Mouse (Mus musculus) NIH3T3 (cell line): Measurements from ENCODE around the gene Islr2.
A peak's percentile ranks its signal among the peaks of the same experiment; 100 is the strongest.

ENCODE experiments used
- DNase-seq: peaks from one replicate; pipeline ENCODE4 v3.0.0-alpha.2; 2012; ENCODE audit warnings: low read depth

Gene Islr2

DNA sequence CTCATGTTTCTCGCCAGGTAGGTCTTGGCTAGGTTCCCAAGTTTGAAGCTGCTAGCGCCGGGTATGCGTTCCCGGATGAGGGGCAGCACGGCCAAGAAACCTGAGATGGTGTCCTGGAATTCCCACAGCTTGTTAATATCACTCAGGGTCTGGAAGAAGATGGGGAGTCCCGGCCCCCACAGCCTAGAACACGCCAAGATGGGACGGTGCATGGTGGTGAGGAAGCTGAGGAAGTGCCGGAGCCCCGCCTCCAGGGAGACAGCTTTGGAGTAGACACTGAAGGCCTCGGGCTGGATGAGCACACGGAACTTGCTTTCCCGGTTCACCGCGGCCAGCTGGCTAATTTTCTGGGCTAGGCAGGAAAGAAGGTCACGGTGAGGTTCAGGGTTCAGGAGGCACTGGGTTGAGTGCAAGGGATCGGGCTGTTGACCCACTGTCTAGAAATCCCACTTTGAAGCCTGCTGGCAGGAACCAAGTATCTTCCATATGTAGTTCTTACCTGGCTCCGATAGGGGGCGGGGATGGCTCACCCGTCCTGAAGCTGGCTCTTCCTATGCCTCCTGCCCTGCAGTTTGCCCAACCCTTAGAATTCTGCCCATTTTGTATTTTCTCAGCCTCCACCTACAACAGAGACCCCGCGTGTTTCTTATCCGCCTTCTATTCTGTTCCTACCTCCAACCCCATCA is 16.2 kb upstream of the Islr2 start:
- DNase-seq, result peak; percentile 64

DNA sequence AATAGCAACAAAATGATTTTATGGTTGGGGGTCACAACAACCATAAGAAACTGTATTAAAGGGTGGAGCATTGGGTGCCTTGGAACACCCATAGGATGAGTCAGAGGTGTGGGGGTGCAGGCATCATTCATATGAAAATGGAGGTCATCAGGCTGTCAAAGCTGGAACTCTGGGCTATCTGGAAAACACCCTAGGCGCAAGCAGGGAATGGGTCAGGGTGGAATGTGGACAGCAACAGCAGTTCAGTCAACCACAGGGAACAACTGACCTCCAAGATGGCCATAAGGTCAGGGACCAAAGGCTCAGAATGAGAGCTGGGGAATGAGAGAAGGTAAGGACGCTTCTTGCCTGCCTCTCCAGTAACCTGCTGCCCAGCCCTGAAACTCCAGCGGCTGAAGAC is 14.4 kb upstream of the Islr2 start:
- no peak for DNase-seq

DNA sequence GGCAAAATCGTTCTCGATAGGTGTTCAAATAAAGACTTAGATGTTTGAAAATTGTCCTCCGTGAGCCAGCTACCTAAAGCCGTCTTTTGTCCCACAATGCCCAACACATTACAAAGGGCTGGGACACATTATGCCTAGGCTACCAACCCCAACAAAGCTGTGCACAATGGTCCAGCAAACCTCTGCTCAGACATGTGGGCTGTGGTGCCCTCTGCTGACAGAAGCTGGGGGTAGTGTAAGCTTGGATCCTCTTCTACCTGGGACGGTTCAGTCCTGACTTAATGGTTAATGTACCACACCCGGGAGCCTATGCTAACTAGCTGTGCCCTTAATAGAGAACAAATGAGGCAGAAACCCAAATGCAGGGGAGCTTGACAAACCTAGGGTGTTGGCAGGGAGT is 12.3 kb upstream of the Islr2 start:
- peak; percentile 60 for DNase-seq

DNA sequence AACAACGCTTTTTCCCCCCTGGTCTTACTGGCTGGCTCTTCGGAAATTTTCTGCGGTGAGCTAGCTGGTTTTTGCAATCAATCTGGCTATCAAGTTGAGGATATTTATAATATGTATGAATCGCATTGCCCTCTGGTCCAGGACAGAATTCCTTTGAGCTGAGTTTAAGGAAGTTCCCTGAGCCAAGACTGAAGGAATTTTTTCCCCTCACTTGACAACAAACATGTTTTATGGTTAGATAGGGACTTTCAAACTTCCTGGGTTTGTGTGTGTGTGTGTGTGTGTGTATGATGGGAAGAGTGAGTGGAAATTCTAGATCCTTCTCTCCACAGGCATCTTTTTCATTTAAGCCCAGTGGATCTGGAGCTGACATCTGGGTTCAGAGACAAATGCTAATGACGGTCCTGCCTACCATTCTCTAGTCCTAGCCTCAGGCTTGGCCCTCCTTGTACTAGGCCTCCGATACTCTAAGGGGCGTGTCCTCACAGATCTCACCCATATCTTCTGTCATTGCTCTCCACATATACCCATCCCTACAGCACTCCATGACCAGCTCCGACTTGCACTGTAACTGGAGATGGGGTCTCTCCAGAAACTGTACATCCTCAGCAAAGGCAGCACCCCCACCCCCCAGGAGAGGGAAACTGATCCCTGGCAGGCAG is 10.5 kb upstream of the Islr2 start:
- DNase-seq, result peak; percentile 85

DNA sequence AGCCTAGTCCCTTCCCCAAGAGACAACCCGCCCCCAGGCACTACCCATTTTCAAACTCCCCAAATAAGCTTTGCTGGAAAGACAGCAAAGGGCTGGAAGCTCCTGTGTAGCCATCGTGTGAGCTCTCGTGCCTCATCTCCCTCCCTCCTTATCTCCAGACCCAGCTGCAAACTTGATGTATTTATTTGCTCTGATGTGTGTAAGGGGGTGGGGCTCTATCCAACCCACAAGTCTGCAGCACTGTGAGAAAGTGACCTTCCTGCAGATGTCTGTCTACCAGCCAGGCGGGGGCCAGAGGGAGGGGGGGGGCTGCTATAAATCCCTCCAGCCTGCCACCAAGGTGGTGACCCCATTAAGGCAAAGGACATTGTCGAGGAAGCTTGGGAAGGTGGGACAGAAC is 9.7 kb upstream of the Islr2 start:
- peak; percentile 68 for DNase-seq

DNA sequence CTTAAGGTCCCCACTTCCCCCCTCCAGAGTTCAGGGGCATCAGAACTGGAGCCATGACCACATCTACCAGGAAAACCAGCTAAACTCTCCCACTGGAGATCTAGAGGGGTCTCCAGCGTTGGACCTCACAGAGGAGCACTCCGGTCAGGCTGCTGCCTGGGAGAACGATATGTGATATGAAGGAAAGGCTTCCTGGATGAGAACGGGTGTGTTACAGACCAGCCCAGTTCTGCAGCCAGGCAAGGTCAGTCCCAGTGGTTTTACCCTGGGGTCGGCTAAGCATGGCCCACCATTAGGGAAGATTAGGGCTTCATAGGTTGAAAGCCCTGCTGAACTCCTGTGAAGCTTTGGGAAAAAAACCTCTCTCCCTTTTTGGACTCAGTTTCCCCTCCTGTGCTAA is 9.3 kb upstream of the Islr2 start:
- no peak for DNase-seq

DNA sequence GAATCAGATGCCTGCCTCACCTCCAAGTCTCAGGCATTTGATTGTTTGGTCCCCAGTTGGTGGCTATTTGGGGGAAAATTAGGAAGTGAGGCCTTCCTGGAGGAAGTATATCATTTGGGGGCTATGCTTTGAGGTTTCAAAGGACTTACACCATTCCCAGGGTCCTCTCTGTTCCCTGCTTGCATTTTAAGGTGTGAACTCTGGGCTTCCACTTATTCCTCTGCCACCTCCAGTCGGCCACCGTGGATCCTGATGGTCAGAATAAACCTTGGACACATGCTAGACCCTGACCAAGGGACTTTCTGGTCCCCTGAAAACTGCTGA is 6.1 kb upstream of the Islr2 start:
- no peak for DNase-seq

DNA sequence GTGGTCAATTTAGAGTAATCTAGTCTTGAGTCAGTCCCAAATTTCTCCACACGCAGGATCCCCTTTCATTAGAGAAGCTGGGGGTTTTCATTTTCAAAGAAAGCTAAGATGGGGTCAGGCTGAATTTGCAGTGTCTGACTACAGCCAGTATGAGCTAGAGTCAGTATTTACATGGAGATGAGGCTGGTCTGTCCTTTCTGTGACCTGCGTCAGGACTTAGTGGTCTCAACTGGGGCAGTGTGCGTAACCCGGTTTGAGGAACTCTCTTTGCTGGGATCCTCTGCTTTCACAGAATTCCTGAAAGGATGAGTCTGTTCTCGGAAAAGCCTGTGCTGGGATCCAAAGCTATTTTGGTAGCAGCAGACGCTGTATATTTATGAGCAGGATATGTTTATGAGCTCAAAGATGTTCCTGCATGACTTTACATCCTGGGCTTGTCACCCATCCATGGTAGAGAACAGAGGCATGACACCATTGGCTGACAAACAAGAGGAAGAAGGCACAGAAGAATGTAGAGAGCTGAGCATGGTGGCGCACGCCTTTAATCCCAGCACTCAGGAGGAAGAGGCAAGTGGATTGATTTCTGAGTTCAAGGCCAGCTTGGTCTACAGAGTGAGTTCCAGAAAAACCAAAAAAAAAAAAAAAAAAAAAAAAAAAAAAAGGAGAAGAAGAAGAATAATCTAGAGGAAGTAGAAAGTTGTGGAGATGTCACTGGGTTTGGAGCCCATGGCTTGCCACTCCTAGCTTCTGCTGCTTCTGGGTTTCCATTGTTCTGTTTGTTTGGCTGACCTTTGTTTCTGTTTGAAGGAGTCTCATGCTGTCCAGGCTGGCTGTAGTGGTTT is 5.6 kb upstream of the Islr2 start:
- DNase-seq, result no peak

DNA sequence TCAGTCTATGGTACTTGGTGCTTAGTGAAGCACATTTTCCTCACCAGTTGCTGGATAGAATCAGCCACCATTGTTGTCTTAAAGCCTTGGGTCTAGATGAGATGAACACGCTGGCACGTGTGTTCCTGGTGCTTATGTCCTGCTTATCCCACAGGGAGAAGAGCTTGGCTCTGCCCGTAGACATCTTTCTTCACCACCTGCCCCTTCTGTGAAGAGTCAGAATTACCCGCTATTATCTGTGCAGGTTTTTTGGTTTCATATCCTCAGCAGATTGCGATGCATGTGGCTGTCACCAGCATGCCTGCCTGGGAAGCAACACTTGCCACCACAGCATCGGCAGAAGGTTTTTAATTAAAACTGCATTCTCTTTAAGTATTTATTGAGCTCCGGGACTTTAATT is 1.9 kb upstream of the Islr2 start:
- no peak for DNase-seq

DNA sequence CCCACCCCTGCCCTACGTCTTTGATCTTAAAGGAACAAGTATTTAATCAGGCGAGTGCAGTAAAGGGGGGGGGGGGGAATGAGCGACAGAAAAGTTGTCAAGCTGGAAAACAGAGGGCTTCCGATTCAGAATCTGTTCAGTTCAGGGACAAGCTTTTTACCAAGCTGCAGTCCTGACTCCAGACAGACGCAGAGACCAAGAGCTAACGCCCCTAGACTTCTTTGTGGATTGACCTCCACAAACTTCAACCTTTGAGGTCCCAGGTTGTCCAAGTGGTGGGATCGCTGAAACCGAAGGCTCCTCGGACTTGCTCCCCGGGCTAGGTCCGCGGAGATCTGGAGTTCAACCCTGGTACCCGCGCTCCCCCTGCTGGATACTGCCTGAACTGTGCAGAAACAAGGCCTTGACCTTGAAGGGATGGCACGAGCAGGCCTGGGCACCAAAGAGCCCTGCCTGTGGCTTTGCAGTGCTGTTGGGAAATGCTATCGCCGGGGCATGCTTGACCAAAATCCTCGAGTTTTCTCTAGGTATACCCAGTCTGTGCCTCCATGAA is 405 bp upstream of the Islr2 start:
- DNase-seq, result peak; percentile 91

DNA sequence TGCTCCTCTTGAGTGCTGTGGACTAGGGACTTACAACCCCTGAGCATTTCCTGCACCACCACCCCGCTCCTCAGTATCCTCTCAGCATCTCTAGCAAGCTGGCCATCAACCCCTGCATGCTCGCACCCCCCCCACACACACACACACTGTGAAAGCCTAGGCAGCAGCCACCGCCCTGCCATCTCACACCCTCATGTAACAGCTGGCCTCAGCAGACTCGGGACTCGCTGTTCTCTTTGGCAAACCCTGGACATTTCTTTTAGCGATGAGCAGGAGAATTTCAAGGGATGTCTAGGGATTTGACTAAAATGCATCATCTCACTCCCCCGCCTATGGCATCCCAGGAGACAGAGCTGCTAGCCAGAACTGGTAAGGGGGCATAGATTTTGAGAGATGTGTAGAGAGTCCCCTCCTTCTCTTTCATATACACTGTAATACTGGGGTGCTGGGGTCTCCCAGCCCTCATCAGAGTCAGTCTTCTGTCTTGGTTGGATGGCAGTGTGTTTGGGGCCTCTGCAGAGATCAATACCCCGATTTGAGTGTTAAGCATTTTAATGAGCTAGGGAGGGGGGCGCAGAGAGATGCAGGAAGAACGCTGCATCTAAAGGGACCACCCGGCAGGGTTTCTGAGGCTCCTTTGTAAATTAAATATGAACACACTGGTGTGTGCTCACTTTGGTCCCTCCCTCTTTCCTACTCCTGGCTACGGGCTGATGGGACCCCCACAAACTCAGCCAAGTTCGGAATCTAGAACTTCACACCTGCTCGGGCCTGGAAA is 1.3 kb downstream of the Islr2 start:
- DNase-seq, result no peak

DNA sequence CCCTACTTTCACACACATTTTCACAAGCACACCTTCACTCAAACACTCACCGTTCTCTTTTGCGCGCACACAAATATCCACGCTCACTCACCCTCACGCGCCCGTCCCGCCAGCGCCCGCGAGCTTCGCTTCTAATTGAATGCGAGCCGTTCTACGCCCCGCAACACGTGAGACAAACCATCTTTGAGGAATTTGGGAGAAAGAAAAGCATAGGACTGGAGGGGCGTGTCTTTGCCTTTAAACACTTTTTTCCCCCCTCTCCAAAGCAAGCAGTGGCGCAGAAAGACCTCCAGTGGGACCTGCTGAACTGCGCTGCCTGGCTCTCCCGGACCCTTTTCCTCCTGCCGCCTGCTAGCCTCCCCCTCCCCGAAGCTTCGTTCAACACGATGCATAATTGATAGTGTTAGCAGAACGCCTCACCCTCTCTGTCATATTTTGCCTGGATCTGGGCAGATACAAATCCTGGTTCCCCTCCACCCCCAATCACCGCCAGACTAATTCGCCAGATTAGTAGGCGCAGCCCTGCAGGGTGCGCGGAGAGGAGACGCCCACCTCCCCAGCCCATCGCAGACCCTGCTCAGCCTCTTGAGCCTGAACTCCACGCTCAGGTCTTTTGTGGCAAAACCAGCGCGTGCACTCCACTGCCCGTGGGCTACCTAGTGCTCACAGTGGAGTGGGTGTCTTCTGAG is 2.1 kb downstream of the Islr2 start:
- DNase-seq, result no peak

DNA sequence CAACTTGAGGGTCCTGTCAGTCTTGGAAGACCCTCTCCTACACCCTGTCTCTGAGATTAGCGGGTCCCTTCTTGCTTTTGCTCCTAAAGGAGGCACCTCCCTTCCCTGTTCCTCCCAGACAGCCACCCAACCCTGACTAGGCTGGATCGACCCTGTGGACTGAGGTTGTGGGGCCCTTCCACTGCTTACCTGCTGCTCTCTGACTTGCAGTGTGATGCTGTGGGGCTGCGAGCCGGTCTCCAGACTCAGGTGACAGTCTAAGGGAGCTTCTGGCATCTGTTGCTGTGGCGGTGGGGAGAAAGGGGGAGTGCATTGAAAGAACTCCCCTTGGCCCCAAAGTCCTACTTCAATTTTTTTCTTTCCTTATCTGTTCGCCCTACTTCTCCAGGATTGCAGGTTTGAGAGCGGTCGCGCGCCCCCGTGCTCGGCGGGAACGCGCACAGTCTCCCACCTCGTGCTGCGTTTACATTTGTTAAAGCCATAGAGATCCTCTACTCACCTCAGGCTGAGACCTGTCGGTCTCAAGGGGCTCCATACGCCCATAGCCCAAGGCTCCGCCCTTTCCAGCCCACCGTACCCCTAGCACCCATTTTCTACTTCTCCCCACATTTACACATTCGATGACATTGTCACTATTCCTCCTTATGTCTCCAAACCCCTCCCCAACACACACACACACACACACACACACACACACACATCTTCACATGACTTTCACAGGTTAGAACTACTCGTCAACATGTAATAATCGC is 2.9 kb downstream of the Islr2 start:
- no peak for DNase-seq

DNA sequence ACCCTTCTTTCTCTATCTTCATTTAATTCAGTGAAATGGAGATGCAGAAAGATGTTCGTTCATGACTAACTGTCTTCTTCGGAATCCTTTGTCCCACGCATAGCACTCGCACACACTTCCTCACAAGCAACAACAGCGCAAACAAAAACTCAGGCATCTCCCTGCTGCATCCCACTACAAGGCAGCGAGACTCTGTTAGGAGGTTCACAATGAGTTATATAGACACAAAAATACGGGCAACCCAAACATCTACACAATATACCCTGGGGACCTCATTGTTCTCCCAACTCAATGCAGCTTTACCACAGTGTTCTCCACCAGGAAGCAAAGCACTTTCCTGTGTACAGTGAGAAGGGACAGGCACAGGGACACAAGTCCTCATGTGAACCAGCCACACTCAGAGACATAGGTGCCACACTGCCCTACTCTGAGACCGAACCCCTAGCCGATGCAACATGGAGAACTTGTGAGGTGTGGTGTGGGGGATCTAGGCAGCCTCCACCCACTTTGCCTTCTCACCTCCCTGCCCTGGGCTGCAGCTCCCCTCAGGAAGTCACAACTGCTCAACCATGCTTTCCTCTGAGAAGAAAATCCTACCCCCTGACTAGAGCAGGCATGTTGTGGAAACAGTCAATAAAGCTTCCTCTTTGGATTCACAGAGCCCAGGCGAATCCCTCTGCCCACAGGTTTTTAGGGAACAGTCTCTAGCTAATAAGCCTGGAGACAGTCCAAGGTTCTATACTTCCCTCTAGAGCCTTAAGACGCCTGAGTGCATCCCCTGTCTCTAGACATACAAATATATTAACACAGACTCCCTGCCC is 3.6 kb downstream of the Islr2 start:
- no peak for DNase-seq

DNA sequence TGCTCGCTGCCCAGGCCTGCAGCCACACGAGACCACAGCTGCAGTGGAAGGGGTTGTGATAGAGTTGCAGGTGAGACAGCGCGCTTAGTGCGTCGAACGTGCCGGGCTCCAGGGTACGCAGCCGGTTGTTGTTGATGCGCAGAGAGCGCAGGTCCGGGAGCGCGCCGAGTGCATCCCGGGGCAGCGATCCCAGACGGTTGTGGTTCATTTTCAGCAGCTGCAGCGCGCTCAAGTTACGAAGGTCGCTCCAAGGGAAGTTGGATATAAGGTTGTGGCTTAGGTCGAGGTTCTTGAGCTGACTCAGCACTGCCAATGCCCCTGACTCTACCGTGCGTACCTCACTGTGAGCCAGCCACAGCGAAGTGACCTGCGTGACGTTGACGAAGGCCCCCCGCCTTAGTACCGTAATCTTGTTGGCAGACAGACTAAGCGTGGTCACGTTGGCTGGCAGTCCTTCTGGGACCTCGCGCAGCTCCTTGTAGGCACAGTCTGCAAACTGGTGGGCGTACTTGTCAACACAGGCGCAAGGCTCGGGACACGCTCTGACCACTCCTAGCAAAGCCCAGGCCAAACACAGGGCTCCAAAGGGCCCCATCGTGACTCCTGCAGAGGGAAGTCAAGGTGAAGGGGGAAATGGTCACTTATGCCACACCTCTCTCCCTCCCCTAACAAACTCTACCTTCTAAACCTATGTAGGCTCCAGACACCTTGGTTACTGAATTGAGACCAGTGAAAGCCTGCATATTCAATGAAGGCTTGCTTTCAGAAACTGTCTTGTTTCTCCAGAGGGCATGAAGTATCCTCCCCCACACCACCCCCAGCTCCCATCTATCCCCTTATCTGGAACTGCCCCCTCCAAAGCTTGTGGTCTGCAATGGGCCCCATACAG is 4.5 kb downstream of the Islr2 start:
- DNase-seq, result no peak

DNA sequence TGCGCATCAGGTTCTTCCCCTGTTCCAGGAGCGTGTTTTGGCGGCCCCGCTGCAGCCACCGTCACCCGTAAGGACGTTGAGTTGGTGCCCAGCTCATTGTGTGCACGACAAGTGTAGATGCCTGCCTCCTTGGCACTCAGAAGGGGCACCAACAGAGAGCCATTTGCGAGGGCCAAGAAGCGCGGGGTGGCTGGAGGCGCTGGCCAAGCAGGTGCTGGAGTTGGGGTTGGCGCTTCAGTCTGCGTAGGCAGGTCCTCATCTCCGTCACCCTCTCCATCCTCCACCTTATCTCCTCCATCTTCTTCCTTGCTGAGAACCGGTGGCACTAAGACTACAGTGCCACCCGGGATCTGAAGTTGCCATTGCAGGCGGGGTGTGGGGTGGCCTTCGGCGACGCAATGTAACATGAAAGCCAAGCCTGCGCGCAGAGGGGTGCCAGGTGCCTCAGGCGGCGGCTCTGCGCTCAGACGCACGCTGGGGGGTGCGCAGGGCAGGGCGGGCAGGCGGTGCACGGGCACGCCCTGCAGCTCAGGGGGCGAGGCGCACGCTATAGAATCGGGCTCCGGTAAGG is 5.2 kb downstream of the Islr2 start:
- DNase-seq, result no peak

DNA sequence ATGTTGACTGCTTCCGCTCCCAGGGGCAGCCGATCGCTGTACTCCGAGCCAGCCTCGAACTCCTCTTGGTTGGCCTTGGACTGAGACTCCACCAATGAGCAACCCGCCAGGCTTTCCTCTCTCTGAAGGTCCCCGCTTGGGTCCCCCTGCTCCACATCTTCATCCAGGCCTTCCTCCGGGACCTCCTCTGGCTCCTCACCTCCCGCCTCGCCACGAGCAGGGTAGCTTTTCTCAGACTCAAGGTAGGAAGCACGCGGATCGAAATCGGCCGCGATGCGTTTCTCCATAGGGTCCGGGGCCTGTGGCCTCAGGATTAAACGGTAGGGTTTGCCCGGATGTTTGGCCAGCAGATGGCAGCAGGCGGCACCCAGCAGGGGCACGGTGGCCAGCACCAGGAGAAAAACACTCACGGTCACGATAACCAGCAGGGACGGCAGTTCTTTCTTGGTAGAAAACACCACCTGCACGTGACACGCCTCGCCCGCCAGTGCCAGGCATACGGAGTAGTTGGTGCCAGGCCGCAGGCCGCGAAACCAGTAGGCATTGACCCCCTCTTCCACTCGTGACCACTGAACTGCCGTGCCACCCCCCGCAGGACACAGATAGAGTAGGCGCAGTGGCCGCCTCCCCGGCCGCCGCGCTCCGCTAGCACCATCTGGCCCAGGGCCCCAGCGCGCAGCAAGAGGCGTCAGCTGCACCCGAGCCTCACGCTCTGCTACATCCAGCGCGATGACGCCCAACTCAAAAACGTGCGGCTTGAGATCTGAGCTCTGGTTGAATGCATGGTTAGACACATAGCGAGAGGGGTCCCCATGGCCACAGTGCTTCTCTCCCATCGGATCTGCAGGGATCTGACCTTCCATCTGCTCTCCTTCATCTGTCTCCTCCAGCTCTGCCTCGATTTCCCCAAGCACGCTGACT is 6.1 kb downstream of the Islr2 start:
- DNase-seq, result no peak
